Mouse (Mus musculus) kidney, postnatal 14 days (tissue): ENCODE data around the gene Chrm4.
A peak's percentile ranks its signal among the peaks of the same experiment; 100 is the strongest.

Experiments used
- DNase-seq: peaks from one replicate; pipeline ENCODE4 v3.0.0; 2022; ENCODE audit warnings: mixed read lengths

Gene Chrm4

DNA sequence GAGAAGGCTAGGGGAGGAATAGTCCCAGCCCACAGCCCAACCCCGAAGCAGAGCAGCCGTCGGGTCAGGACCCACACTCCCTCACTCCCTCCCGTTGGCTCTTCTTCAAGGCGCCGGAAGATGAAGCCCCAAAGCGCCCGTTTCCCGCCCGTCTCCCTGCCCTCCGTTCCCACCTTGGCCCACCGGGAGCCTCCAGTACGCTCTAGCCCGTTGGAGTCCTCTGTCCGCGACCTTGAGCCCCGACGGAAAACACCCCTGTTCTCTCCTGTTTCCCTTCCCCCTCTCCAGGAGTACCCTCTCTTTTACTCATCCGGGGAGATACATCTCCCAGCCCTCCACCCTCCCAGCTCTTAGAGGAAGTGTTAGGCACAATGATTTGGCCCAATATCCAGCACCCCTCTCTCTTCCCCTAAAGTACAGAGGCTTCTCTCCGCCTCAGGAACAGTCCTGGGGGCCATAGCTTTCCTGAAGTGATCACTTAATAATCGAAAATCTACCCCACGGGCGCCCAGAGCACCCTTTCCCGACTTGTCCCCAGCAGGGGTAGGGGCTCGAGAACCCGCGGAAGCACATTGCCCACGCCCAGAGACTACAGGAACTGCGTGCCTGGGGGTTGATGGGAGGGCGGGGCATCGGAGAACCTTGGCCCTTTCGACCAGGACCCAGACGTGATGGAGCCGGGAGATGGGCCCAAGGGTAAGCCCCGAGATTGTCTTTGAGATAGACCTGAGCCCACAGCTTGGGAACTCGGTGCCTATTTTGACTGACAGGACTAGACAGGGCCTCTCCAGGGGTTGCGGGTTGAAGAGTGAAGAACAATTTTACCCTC is 4.2 kb upstream of the Chrm4 start:
- DNase-seq = no peak

DNA sequence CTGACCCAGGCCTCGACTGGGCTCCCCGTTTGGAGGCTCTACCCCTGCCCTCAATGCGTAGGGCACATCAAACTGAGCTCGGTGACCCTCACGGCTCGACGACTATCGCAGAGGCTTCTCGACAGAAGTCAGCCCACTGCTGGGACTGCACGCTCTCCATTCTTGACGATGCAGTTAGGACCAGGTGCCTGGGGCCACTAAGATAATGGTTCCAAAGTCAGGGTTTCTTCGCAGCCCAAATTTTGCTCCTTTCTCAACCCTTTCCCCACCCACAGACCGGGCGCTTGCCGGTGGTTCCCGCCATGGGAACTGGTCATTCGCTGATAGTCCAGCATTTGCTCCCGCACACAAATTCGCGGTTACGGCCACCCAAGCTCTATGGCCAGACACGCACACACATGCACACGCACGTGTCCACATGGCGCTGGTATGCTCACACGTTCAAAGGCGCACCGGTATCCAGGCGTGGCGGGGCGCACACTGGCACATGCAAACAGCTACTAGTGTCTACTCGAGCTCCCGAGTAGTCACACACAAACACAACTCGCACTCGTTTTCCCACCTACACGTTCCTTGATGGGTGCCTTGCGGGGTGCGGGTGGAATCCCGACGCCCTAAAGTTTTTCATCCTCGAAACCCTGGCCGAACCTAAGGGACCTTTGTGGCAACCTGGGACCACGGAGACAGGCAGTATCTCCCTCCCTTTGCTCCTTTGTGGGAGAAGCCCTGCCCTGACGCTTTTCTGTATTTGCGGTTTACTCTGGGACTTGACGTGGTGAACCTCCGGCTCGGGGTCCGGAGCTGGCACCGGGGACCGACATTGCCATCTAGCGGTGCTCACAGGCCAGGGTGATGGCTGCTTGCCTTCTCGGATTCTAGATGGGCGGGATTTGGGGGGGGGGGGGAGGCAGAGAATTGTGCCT is 3.4 kb upstream of the Chrm4 start:
- DNase-seq = peak; percentile 76

DNA sequence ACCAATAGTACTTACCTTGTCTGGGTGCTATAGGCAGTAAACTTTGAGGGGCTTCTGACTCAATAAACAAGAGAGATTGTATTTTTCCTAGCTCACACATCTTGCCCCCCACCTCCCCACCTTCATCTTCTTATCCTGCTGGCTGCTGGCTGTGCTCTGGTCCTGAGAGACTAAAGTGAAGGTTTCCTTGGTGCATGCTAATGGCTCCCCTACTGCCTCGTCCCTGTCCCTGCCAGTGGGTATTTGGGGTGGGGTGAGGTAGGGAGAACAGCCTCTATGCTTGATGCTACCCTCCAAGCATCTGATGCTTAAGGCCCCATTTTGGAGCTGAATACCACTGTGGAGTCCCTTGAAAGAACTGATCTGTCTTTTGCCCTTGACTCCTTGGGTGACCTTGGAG is 2.3 kb upstream of the Chrm4 start:
- DNase-seq = no peak

DNA sequence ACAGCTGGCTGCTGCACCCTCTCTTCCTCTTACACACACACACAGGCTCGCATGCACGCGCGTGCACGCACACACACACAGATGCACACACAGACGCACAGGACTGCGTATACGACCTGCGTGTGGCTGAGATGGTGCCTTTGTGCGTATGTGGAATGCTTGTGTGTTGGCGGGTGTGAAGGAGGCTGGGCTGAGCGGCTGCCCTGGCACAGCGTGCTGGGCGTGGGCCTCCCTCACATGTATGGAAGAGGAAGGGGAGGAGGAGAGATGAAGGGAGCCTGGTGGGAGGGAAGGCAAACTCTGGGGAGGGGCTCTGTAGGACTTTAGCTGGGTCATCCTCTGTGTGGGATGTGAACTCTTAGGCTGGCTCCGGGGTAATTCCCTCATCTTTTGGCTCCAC is 1.6 kb upstream of the Chrm4 start:
- no peak for DNase-seq

DNA sequence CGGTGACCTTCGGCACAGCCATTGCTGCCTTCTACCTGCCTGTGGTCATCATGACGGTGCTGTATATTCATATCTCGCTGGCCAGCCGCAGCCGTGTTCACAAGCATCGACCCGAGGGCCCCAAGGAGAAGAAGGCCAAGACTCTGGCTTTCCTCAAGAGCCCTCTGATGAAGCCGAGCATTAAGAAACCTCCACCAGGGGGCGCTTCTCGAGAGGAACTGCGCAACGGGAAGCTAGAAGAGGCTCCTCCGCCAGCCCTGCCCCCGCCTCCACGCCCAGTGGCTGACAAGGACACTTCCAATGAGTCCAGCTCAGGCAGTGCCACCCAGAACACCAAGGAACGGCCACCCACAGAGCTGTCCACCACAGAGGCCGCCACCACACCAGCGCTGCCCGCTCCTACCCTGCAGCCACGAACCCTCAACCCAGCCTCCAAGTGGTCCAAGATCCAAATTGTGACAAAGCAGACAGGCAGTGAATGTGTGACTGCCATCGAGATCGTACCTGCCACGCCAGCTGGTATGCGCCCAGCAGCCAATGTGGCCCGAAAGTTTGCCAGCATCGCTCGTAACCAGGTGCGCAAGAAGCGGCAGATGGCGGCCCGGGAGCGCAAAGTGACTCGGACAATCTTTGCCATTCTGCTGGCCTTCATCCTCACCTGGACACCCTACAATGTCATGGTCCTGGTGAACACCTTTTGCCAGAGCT is 931 bp downstream of the Chrm4 start:
- peak; percentile 75 for DNase-seq

DNA sequence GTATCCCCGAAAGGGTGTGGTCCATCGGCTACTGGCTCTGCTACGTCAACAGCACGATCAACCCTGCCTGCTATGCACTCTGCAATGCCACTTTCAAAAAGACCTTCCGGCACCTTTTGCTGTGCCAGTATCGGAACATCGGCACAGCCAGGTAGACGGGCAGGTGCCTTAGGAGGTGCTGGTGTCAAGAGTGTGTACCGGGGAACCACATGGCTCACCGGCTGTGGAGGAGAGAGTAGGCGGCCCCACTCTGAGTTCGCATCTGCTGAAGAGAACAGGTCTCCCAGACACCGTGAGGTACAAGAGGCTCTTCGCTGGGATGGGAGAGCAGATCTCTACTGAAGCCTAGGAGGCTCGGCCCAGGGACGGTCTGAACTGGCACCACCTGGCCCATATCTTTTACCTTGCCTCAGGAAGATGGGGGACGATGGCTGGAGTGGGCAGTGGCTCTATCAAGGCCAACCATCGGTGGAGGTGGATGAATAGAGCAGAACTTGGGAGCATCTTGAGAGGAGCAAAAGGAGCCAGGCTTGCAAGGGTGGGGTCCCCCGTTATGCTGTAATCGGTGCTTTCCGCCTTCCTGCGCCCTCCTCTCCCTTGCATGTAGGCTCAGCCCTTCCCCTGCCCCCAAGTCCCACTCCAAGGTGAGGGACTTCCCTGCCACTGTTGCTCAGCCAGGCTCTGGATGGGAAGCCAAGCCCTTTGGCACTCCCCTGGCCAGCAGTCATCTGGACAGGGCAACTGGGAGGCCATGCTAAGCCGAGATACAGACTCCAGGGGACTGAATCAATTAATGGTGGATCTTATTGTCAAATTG is 1.7 kb downstream of the Chrm4 start:
- DNase-seq = no peak

DNA sequence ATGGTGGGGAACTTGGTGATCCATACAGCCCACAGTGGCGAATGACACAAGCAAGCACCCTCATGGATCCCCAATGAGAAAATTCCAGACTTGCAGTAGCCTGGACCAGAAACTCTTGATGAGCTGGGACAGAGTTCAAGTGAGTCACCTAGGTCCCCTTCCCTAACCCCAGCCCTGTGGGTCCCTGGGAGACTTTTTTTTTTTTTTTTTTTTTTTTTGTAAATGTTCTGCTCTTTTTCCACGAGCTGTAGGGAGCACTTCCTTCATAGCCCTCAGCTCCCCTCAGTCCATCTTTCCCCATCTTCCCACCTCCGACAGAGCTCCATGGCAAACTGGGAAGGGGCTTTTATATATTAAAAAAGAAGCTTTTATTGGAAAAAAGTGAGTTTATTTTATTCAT is 2.4 kb downstream of the Chrm4 start:
- DNase-seq = no peak

DNA sequence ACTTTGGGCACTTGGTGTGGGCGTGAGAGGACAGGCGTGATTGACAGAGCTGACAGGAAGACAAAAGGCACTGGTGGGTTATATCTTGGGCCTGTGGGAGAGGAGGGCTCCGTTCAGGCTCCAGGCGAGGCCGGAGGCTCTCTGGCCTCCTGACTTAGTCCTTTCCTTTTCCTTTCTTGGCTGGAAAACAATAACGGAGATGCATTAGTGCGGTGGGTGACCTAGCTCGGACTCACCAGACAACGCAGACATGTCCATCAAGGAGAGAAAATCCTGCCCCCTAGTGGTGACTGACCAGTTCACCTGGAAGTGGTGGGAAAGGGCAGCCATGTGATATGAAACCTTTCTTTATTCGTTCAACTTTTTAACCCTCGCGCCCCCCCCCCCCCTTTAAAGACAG is 2.9 kb downstream of the Chrm4 start:
- DNase-seq = peak; percentile 61

DNA sequence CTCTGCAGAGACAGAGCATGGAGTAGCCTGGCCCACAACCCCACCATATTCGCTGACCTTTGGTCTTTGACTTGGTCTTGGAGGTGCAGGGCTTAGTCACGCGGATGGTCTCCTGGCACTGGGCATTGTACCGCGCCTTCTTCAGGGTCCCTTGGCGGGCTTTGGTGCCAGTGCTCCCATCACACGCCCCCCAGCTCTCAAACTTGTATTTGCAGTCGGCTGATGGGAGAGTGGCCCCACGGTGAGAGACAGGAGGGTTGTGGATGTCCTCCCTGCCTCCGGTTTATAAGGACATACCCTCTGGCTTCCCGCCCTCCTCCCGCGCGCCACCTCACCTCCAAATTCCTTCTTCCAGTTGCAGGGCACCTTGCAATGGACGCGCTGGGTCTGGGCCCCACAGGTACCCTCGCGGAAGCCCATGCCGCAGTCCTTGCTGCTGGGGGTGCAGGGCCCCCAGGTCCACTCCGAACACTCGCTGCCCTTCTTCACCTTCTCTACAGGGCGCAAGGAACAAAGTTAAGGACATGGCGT is 3.8 kb downstream of the Chrm4 start:
- peak; percentile 44 for DNase-seq

DNA sequence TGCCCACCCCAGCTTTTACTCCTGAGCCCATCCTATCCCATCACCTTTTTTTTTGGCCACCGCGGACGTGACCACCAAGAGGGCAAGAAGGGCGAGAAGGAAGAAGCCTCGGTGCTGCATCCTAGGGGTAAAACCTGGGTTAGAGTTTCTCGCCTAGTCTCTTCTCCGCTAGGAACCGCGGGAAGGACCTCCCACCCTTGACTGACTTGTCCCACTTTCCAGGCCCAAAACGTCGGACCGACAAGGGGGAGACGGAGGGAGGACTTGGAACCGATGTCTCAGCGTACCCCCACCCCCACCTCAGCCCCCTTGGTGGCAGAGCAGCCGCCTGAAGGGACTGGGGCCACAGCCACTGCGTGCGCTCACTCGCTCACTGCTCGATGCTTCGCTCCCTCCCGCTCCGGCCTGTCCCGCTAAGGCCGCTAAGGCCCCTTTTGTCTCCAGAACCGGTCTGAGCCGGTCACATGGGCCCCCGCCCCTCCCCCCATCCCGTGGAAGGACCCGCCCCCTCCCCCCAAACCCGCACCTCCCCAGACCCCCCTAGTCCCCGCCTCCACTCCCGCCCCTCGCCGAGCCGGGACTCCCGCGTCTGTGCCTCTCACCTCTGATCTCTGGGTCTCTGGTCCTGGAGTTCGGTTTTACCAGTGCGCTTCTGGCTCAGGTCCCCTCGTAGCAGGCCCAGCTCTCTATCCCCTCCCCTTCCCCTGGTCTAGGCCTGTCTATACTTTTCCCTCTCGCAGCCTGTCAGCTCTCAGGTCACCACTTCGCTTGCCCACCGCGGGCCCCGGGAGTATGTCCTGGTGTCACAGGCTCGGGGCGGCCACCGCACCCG is 4.5 kb downstream of the Chrm4 start:
- DNase-seq = peak; percentile 64

DNA sequence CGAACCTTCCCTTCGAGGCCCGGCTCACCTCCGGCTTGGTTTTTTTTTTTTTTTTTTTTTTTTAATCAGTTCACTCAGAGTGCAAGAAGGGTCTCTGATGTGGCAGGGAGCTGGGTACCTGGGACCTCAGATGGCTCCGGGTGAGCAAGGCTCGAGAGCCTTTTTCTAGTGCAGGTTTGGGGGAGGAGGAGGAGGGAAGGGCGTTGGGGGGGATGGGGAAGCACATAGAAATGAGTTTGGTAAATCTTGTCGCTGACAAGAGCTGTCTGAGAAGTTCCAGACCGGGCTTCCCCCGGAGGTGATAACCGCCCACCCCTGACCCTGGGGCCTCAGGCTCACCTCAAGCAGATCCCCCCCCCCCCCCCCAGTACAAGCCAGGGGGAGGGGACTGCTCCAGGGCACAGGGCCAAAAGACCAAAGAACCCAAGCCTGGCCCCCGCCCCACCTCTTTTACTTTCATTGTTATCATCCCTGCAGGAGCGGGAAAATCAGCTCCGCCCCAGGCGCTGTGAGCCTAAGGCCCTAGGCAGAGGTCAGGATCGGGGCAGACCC is 5.2 kb downstream of the Chrm4 start, which contains the start of gene Mdk:
Mdk (minus strand) TSS at position 138 of the 552 bp plus-strand sequence.
- no peak for DNase-seq

DNA sequence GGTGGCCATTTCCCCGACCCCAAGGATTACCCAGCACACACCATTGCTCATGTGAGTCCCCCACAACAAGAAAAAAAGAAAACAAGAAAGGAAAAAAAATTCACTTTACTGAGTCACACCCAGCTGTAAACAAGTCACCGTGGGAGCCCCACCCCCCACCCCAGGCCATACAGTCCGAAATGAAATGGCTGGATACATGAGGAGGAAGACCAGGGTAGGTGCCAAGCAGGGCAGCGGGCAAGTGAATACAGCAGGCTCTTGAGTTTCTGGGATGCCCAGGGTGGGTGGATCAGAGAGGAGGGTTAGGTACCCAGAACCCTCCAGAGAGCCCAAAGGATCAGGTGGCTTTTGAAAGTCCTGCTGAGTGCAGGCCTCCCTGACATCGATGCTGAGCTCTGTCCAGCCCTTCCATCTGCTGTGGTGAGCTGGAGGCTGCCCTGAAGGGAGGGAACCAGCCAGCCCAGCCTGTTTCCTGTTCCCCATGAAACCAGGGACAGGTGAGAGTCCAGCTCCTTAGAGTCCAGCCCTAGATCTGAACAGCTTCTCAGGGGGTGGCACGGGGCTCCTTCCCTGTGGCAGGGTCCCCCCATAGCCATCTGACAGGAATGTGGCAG is 5.8 kb downstream of the Chrm4 start:
- DNase-seq = no peak

DNA sequence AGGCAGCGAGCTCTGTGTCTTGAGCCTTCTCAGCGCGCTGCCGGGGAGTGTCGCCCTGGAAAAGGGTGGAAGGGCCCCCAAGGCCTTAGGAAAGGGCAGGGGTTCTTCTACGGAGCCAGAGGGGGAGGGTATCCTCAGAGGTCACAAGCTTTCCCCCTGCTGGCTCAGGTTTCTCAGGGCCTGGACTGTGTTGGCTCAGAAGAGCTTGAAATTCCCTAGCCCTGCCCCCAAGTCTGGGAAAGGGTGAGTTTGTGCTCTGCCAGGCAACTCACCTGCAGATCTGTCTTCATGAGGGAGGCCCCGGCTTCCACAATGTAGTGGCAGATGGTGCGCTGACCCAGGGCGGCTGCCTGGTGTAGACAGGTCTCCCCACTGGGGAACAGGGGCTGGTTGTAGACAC is 6.4 kb downstream of the Chrm4 start:
- no peak for DNase-seq

DNA sequence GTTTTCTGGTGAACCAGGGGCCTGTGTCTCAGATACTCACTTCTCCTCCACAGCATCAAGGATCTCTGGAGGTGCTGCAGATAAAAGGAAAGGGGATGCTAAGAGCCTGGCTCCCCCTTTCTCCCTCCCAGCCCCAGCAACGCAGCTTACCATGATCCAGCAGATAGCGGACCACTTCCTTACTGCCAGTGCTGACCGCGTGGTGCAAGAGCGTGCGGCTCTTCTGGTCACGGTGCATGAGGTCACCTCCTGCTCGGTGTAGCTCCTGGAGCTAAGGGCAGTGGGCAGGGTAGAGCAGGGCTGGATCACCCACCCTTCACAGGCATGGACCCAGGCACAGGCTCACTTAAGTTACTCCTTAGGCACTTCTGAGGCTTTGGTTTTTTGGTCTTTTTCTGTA is 7.0 kb downstream of the Chrm4 start:
- DNase-seq = no peak

DNA sequence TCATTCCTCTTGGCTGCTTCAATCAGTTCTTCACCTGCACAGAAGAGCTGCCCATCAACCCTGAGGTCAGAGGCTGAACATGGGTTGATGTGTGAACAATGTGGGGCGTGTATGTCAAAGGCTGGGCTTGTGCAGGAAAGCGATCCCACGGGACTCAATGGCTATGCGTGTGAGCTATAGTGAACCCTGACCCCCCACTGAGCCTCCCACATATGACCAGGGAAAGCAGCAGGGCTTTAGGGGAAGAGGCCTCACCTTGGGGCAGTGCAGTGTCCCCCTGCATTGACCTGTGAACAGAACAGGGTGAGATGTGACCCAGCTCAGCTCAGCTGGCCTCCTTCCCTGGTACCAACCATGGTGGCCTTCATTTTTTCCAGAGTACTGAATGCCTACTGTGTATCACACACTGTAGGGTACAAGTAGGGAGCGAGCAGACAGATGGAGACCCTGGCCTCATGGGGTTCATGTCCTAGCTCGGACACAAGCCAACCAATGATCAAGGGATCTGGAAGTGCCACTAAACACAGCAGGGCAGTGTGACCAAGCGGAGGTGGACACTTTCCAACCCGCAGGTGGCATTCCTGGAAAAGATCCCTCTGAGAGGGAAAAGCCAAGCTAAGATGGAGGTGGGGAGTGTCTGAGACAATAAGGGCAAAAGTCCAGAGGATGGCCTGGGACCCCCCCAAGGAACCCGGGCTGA is 7.9 kb downstream of the Chrm4 start:
- no peak for DNase-seq

DNA sequence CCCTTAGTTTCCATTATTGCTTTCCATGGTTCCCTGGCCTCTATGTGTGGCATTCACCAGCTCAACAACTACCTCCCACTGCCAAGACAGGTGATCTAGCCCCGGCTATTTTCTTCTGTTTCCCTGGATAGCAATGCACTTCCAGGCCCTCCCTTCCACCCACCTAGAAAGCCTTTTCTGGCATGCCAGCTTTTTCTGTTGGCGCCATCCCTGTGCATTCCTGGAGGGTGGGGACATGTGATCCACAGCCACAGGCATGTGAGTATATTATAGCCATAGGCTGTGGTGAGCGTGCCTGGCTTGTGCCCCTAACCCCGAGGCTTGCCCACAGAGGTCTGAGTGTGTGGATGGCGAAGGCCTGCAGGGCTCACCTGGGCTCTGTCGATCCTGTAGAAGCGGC is 9.1 kb downstream of the Chrm4 start:
- DNase-seq = no peak

DNA sequence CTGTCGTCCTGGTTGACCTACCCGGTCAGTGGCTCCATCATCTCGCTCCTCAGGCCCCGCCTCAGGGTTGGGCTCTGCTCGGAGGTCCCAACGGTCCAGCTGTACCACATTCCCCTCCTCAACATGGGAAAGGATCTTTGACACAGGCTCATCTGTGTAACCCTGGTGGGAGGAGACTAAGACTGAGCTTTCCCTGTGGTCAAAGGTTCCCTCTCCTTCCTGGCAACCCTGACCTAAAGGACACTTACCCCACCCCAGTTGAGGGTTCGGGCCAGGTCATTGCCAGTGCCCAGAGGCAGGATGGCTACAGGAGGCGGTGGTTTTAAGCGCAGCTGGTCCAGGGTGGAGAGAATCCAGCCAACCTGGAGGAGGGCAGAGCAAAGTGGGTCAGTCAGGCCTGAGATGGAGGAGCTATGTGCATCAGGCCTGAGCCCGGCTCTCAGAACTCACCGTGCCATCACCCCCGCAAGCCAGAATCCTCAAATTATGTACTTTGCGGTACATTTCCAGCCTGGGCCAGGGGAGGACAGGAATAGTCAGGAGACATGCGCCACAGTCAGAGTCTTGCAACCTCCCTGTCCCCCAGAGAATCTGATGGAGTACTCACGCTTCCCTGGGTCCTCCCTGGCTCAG is 12.4 kb downstream of the Chrm4 start:
- no peak for DNase-seq

DNA sequence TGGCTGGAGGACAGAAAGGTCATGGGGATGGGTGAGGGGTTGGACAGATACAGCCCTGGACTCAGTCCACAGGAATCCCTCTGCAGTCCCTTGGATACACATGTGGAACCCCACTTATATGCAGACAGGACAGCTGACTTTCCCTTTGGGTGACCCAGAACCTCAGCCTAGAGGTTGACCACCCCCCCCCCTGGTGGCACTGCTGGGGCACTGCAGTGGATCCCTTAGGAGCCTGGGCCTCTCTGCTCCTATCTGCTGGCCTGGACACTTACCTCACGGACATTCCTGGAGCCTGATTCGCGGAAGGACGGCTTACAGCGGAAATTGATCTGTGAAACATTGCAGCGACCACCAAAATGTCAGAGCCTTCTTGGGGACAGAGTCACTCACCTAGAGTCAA is 15.3 kb downstream of the Chrm4 start:
- DNase-seq = no peak
